Mouse (Mus musculus) lung, embryonic 15.5 days (tissue): ENCODE measurements around the gene Recql5. TPM values are rescaled to one million over a fixed set of nuclear protein-coding genes. Genes with fewer than 3 reads are reported as not detected.

Experiments used
- ATAC-seq: fragments of 200-750 bp; cut with Nextera tagmentation; 2 replicates; pipeline ENCODE4 v1.8.0; 2017; ENCODE audit warnings: moderate number of reproducible peaks, borderline replicate concordance; ENCODE audit not compliant: low FRiP score, low TSS enrichment; ENCODE audit errors: extremely low read depth
- H3K27ac ChIP-seq: fragments of 300-500 bp; sonication (generic); 2 replicates; pipeline ENCODE4 v1.5.1; 2015; ENCODE audit warnings: moderate library complexity, mild to moderate bottlenecking, inconsistent platforms
- H3K27me3 ChIP-seq: fragments of 300-500 bp; sonication (generic); 2 replicates; pipeline ENCODE4 v1.6.1; 2015; ENCODE audit warnings: inconsistent platforms
- H3K36me3 ChIP-seq: fragments of 300-500 bp; sonication (generic); 2 replicates; pipeline ENCODE4 v1.6.1; 2015; ENCODE audit warnings: inconsistent platforms
- H3K4me1 ChIP-seq: fragments of 300-500 bp; sonication (generic); 2 replicates; pipeline ENCODE4 v1.6.1; 2015; ENCODE audit warnings: inconsistent platforms
- H3K4me2 ChIP-seq: fragments of 300-500 bp; sonication (generic); 2 replicates; pipeline ENCODE4 v1.6.1; 2015; ENCODE audit warnings: inconsistent platforms, mild to moderate bottlenecking, moderate library complexity
- H3K4me3 ChIP-seq: fragments of 300-500 bp; sonication (generic); 2 replicates; pipeline ENCODE4 v1.5.1; 2015; ENCODE audit warnings: mild to moderate bottlenecking, inconsistent platforms
- H3K9ac ChIP-seq: fragments of 300-500 bp; sonication (generic); 2 replicates; pipeline ENCODE4 v1.6.1; 2015; ENCODE audit warnings: inconsistent platforms
- H3K9me3 ChIP-seq: fragments of 300-500 bp; sonication (generic); 2 replicates; pipeline ENCODE4 v1.6.1; 2016; ENCODE audit warnings: inconsistent platforms
- WGBS: fragments of 180-500 bp; shearing (Covaris S2); methylation state at CpG from one replicate; pipeline ENCODE4 v1.1.7; 2015; 5-methylcytosine and 5-hydroxymethylcytosine counted together
- polyA plus RNA-seq: library from polyadenylated mRNA; unstranded; fragments of >200 nt; fragmentation: Nextera tagmentation; extraction: Ambion mirVana; gene quantifications from 2 replicates; pipeline ENCODE4 v1.2.1, GENCODE M21; 2015

Recql5 gene
- polyA plus RNA-seq = 20.5 and 22.3 TPM in 2 replicates

DNA sequence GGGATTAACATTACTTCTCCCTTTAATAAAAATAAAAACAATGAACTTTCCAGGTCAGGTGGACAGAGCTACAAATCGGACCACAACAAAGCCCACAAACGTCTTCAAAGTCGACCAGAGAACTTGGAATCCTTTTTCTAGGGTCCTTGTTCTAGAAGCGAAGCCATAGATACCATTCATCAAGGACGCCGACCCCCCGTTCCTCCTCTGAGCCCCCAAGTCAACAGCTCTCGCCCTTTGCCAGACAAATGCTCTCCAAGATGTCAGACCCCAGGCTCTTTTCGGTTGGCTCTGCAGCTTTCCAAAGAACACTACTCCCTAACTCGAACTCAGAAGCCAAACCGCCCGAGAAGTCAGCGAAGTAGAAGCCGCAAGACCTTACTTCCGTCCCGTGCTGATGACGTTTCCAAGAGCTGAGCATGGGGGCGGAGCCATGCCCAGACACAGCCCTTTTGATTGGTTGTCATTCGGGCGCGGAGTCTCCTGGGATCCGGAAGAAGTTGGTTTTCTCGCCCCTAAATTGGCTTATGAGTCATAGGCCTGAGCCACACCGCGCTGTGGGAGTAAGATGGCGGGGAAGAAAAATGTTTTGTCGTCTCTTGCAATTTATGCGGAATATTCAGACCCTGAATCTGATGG is at the start of gene Recql5, which contains the start of gene Sap30bp:
Gene Recql5 (minus strand): TSS at position 370 of the 639 bp plus-strand sequence.
Gene Sap30bp (plus strand): TSS at position 175 of the 639 bp plus-strand sequence.
- peak within 1 kb of the TSS; percentile 15; the same call in 1 of the 2 replicates for H3K27ac ChIP-seq
- H3K27me3 ChIP-seq = no peaks in the 10 kb centered on the region
- H3K9ac ChIP-seq = peak within 1 kb of the TSS; percentile 77
- H3K9me3 ChIP-seq = no peaks in the 10 kb centered on the region
- peaks cover 20% of the 10 kb centered on the region for H3K4me1 ChIP-seq
- WGBS = under 1% methylated on average over 28 of the region's 28 CpGs
- H3K4me3 ChIP-seq = peak within 1 kb of the TSS; percentile 94
- H3K36me3 ChIP-seq = peaks cover 22% of the 10 kb centered on the region
- ATAC-seq = peak; percentile 100
- peak within 1 kb of the TSS; percentile 85 for H3K4me2 ChIP-seq

GRCm38 (mm10) chr11:115982472-115982871 is 49.2 kb upstream of the Recql5 start:
- Histone ChIP-seq H3K9me3 (no peaks in the 10 kb centered on the region), H3K4me2 (no peak overlapping the region), H3K4me3 (no peak overlapping the region), H3K4me1 (no peaks in the 10 kb centered on the region), H3K9ac (no peak overlapping the region), H3K27ac (no peak overlapping the region), H3K27me3 (peaks cover 24% of the 10 kb centered on the region), H3K36me3 (no peaks in the 10 kb centered on the region)
- no peak for ATAC-seq
- WGBS = 88% methylated on average over 15 of the region's 15 CpGs

- H3K9ac ChIP-seq = 0 out of 2 replicates have a peak overlapping the region, but pooled peaks have one; percentile 29
- 23% methylated on average over 12 of the region's 12 CpGs for WGBS
- H3K4me3 ChIP-seq = peak overlapping the region; percentile 45
- H3K27me3 ChIP-seq = peaks cover 79% of the 10 kb centered on the region
- H3K4me1 ChIP-seq = peaks cover 7% of the 10 kb centered on the region
- no peak overlapping the region for H3K27ac ChIP-seq
- no peaks in the 10 kb centered on the region for H3K36me3 ChIP-seq
- no peak for ATAC-seq
- H3K9me3 ChIP-seq = no peaks in the 10 kb centered on the region
- H3K4me2 ChIP-seq = peak overlapping the region; percentile 79
Measured at GRCm38 (mm10) chr11:115975544-115975943, 42.3 kb upstream of the Recql5 start.

DNA sequence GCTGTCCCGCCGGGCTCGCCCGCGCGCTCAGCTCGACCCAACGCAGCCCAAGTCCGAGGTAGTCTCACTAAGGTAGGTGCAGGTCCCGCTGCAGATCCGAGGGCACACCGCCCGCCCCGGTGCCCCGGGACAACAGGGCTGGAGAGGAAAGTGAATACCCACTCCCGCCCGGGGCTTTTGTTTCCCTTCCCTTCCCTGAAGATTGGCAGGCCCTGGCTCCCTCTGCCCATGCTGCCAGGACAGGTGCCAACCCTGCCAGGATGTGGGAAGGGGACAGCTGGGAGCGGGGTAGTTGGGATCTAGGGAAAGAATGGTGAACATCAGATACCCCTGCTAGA is 41.8 kb upstream of the Recql5 start:
- WGBS = 2% methylated on average over 18 of the region's 18 CpGs
- Histone ChIP-seq H3K4me1 (peaks cover 12% of the 10 kb centered on the region), H3K4me2 (peak overlapping the region; percentile 79), H3K36me3 (no peaks in the 10 kb centered on the region), H3K9ac (peak overlapping the region; percentile 29), H3K27me3 (peaks cover 80% of the 10 kb centered on the region), H3K4me3 (peak overlapping the region; percentile 45), H3K9me3 (no peaks in the 10 kb centered on the region), H3K27ac (0 out of 2 replicates have a peak overlapping the region, but pooled peaks have one; percentile 39)
- ATAC-seq = no peak

GRCm38 (mm10) chr11:115974309-115975082 is 41.2 kb upstream of the Recql5 start, which contains the start of gene Itgb4:
TSS of gene Itgb4 (plus strand) at chr11:115974709.
- H3K27me3 ChIP-seq = peaks cover 79% of the 10 kb centered on the region

GRCm38 (mm10) chr11:115971016-115971415 is 37.7 kb upstream of the Recql5 start:
- Histone ChIP-seq H3K27ac (no peak overlapping the region), H3K36me3 (peaks cover 9% of the 10 kb centered on the region)
- WGBS = 66% methylated on average over 6 of the region's 6 CpGs

More at GRCm38 (mm10) chr11:115974309-115975082, 41.2 kb upstream of the Recql5 start, which contains the start of gene Itgb4:
- peak within 1 kb of the TSS; percentile 79 for H3K4me2 ChIP-seq
- H3K4me1 ChIP-seq = peaks cover 17% of the 10 kb centered on the region
- H3K36me3 ChIP-seq = no peaks in the 10 kb centered on the region
- H3K9ac ChIP-seq = peak within 1 kb of the TSS; percentile 29
- H3K4me3 ChIP-seq = peak within 1 kb of the TSS; percentile 45
- H3K9me3 ChIP-seq = no peaks in the 10 kb centered on the region
- ATAC-seq = peak; percentile 73
- peak within 1 kb of the TSS; percentile 47; the same call in 1 of the 2 replicates for H3K27ac ChIP-seq
- WGBS = 7% methylated on average over 57 of the region's 58 CpGs

DNA sequence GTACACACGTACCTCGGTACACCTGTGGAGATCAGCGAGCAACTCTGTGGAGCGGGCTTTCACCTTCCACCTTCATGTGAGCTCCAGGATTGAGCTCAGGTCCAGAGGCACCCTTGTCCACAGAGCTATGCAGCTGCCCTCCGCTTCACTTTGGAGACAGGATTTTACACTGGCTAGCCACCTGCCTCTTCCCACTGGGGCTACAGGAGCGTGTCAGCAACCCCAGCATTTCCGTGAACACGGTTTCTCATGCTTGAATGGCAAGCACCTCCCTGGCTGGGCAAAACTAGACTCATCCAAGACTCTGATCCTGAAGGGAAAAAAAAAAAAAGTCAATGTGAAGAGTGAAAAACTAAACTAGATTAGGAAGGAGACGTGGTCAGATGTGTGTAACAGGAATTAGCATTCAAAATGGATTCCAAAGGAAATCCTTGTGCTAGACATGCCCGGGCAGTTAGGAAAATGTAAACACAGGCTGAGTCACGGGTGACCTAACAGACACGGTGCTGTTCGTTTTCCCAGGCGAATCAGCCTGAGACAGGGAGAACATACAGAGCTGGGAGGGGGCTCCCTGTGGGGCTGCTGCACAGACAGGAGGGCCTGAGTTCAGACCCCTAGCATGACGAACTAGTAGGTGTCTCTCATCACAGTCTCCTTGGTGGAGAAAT is 36.9 kb upstream of the Recql5 start:
- ATAC-seq = no peak
- H3K27ac ChIP-seq = no peak overlapping the region; the same call in 1 of the 2 replicates
- H3K9ac ChIP-seq = no peak overlapping the region
- WGBS = 40% methylated on average over 15 of the region's 15 CpGs
- H3K4me1 ChIP-seq = peaks cover 22% of the 10 kb centered on the region
- no peaks in the 10 kb centered on the region for H3K9me3 ChIP-seq
- no peak overlapping the region for H3K4me3 ChIP-seq
- no peak overlapping the region for H3K4me2 ChIP-seq
- peaks cover 36% of the 10 kb centered on the region for H3K27me3 ChIP-seq
- peaks cover 18% of the 10 kb centered on the region for H3K36me3 ChIP-seq

More at GRCm38 (mm10) chr11:115971016-115971415, 37.7 kb upstream of the Recql5 start:
- H3K4me2 ChIP-seq = no peak overlapping the region
- H3K4me3 ChIP-seq = no peak overlapping the region
- H3K4me1 ChIP-seq = peaks cover 22% of the 10 kb centered on the region
- ATAC-seq = no peak
- H3K9me3 ChIP-seq = no peaks in the 10 kb centered on the region
- H3K9ac ChIP-seq = no peak overlapping the region
- H3K27me3 ChIP-seq = peaks cover 44% of the 10 kb centered on the region

DNA sequence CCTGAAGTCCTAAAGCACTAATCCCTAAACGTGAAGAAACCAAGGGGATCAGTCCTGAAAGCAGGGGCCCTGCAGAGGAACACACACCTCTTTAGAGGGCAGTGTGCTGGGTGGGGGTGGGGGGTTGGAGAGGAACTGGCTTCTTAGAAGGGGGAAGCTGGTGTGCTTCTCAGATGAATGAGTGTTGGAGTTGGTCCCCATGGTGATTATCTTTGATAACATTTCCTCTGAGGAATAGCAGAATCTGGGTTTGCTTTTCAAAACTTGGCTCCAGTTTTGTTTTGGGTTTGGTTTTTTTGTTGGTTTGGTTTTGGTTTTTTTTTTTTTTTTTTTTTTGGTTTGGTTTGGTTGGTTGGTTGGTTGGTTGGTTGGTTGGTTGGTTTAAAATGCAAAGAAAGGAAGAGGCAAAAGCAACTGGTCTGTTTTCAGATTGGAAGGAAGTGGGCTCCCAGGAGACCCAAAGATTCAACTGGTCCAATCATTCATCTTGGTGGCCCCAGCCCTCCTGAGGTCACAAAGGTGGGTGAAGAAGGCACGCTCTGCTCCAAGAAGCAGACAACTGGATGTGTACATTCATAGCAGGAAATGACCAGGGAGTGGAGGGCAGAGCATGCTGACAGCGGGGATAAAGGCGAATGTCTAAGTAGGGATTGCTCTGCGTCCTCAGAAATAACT is 35.6 kb upstream of the Recql5 start:
- no peak for ATAC-seq
- Histone ChIP-seq H3K27ac (no peak overlapping the region), H3K4me1 (peaks cover 15% of the 10 kb centered on the region; the same call in 1 of the 2 replicates), H3K9ac (no peak overlapping the region), H3K27me3 (peaks cover 24% of the 10 kb centered on the region), H3K36me3 (peaks cover 30% of the 10 kb centered on the region), H3K9me3 (no peaks in the 10 kb centered on the region), H3K4me2 (no peak overlapping the region), H3K4me3 (no peak overlapping the region)
- 55% methylated on average over 5 of the region's 5 CpGs for WGBS

- Histone ChIP-seq H3K36me3 (peaks cover 66% of the 10 kb centered on the region), H3K4me2 (no peak overlapping the region), H3K9ac (no peak overlapping the region), H3K27me3 (no peaks in the 10 kb centered on the region), H3K4me3 (no peak overlapping the region), H3K4me1 (peaks cover 10% of the 10 kb centered on the region; the same call in 1 of the 2 replicates), H3K27ac (0 out of 2 replicates have a peak overlapping the region, but pooled peaks have one; percentile 6), H3K9me3 (no peaks in the 10 kb centered on the region)
- WGBS = 62% methylated on average over 10 of the region's 10 CpGs
- peak; percentile 51; the same call in 1 of the 2 replicates for ATAC-seq
Measured at GRCm38 (mm10) chr11:115964977-115965604, 31.8 kb upstream of the Recql5 start.

DNA sequence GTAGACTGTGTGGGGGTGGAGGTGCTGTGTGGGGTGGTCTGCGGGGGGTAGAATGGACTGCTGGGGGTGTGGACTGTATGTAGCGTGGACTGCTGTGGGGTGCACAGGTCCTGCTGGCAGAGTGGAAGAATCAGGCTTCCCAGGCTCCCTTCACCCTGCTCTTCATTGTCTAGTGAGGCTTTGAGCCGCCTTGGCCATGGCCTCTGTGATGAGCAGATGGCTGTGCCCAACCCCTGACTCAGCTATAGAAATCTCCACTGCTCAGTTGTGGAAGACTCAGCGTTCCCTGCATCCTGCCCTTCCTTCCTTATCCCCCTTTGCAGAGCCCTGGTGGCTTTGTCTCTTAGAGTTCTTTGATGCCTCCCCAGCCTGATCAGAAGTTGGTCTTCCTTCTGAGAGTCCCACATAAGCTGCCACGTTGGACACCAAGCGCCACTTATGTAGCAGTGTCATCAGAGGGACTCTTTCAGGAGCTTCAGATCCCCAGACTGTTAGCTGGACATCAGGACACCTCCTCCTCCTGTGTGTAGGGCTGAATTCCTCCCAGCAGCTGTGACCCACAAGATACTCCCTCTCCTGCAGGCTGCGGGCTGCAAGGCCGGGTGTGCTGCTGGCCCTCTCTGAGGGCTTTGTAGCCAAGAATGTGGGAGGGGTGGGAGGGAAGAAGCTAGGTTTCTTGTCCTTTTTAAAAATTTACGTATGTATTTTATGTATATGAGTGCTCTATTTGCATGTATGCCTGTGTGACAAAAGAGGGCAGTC is 29.6 kb upstream of the Recql5 start:
- Histone ChIP-seq H3K4me2 (no peak overlapping the region), H3K36me3 (peaks cover 78% of the 10 kb centered on the region), H3K4me3 (no peak overlapping the region), H3K4me1 (no peaks in the 10 kb centered on the region), H3K9me3 (no peaks in the 10 kb centered on the region), H3K27ac (no peak overlapping the region), H3K9ac (no peak overlapping the region), H3K27me3 (no peaks in the 10 kb centered on the region)
- no peak for ATAC-seq
- WGBS = 93% methylated on average over 9 of the region's 9 CpGs
